Mouse (Mus musculus) layer of hippocampus, adult 6 months (tissue): ENCODE results near the gene A930017K11Rik. TPM values are rescaled to one million over a fixed set of nuclear protein-coding genes. Genes with fewer than 3 reads are reported as not detected.

ENCODE experiments used
- long read RNA-seq, 2 experiments: library from polyadenylated mRNA; unstranded; transcript quantifications; one replicate each; pipeline ENCODE4 v2.0.0; 2019 to 2020
- polyA plus RNA-seq: library from polyadenylated mRNA; unstranded; fragments of <200 nt; fragmentation: Nextera tagmentation; gene quantifications from 2 replicates; pipeline ENCODE4 v1.2.3, GENCODE M21; 2021

The A930017K11Rik gene
- polyA plus RNA-seq = 0.54 and 1.1 TPM in 2 replicates
- long read RNA-seq, experiment 1, partial matches to known transcripts = 1 of 4 reads
- long read RNA-seq, experiment 1, other reads (novel, unspliced or antisense) = 2 of 4 reads
- long read RNA-seq, experiment 2, partial matches to known transcripts = 0 of 11 reads
- long read RNA-seq, experiment 2, other reads (novel, unspliced or antisense) = 10 of 11 reads

DNA sequence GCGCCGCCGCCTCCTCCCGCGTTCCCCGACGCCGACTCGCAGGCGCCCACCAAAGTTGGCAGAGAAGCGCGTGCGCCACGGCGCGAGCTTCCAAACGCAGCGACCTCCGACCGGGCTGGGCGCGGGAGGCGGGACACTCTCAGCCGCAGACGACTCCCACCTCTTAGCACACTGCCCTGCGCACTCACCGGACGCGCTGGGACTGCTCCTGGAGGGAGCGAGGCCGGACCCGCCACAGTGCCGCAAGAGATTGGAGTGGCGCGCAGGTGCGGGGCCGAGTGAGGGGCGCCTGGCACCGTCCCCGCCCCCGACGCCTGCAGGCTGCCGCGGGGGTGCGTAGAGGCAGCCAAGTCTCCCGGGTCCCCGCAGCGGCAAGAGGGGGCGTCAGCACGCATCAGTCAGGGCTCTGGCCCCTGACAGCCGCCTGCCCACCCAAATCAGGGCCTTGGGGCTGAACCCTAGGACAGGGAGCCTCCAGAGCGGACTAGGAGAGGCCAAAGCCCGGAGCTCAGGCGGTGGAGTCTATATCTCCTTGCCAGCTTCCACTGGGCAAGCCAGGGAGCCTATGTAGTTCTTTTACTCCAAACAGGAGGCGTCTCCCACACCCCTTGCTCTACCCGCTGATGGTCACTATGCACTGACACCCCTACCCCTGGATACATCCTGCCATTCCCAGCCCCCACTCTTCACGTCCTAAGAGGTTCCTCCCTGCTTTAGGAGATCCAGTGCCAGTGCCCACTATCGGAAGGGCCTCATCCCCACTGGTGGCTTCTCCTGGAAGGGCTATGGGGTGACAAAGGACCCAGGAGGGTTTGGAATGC, at the start of gene A930017K11Rik:
Gene A930017K11Rik, minus strand, starts transcription at position 763 of the 821 bp plus-strand sequence.

DNA sequence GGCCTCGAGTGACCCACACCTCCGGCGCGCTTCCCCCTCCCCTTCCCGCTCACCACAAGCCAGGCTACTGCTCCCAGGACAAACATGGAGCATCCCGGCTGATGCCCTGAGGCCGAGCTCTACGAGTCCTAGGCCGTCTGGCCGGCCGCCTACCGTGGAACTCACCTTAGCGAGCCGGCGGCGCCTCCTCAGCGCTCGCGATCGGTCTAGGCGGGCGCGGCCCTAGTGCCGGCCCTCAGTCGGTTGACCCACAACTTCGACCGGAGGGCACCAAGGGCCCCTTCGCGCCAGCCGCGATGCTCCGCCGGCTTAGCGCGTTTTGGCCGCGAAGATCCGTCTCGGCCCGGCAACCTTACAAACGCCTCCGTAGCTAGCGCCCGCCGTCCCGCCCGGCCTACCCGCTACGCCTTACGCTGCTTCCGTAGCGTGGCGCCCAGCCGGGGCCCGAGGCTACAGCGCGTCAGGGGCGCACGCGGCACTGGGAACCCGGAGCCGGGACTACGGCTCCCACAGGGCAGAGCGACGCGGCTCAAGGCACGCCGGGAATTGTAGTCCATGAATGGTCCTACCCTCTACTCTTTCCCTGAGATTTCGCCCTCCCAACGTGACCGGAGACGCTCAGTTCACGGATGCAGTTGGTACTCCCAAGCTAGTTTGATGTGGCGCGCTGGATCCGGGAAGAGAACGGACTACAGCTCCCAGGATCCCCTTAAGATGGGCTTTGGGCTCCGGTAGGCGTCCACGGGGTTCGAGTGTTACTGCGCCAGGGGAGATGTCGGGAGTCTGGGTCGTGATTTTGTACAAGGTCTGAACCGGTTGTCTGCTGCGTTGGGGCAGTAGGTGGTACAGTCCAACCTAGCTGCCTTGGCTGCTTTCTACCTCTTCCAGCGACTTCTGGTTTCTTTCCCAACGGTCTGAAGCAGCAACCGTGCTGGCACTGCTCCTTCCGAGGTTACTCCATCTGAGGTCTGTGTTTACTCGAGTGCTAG, 33.2 kb upstream of the A930017K11Rik start, which contains the start of gene Capn15:
Gene Capn15, minus strand, starts transcription at position 491 of the 989 bp plus-strand sequence.

DNA sequence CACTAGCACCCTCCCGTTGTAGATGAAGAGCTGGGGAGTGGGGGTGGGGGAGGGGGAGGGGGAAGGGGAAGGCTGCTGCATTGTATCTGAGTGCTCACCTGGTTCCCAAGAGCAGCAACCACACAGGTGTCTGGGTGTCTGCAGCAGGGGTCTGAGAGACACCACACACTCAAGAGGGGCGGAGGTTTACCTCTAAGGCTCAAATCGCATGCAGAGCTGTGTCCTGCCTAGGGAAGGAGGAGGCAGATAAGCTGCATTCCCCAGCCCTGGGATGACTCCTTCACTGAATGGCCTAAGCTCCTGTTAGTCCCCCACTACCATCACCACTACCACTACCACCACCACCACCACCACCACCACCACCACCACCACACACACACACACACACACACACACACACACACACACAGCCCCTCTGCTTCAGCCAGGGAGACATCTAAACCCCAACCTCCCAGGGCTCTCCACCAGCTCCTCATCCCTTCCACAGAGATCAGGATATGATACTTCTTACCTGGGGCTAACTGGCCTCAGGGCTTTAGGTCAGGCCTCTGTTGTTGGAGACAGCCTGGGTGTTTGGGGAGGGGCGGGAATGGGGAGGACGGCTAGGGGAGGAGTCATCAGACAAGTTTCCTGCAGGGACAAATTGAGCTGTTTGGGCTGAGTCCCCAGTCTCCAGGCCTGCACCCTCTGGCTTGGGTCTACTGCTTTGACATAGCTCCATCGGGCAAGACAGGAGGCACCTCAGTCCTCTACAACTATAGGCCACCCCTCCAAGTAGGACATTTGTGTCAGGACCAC, 7.8 kb downstream of the A930017K11Rik start, which contains the start of the genes Pigq and Nhlrc4:
Gene Pigq, minus strand, starts transcription at position 571 of the 798 bp plus-strand sequence.
Gene Nhlrc4, minus strand, starts transcription at position 596 of the 798 bp plus-strand sequence.

GRCm38 (mm10) chr17:25919144-25919785, 33.1 kb downstream of the A930017K11Rik start, which contains the start of gene Rab40c:
Gene Rab40c, minus strand, starts transcription at chr17:25919727.

Other genes with a start within 250 kb of the A930017K11Rik start
- 621 and 686 TPM in 2 replicates for gene Gng13, start 235.4 kb downstream of the A930017K11Rik start, polyA plus RNA-seq
- gene Chtf18, start 225.1 kb downstream of the A930017K11Rik start, polyA plus RNA-seq = 0.99 and 1.8 TPM in 2 replicates
- 52.1 and 53.1 TPM in 2 replicates for gene Rpusd1, start 224.9 kb downstream of the A930017K11Rik start, polyA plus RNA-seq
- not detected in 2 replicates for gene Mslnl, start 216.5 kb downstream of the A930017K11Rik start, polyA plus RNA-seq
- 0.21 and 0.24 TPM in 2 replicates for gene Msln, start 198.2 kb downstream of the A930017K11Rik start, polyA plus RNA-seq
- gene Narfl, start 178.8 kb downstream of the A930017K11Rik start, polyA plus RNA-seq = 32.8 and 34.8 TPM in 2 replicates
- gene Haghl, start 166.9 kb downstream of the A930017K11Rik start, polyA plus RNA-seq = 76.2 and 91.6 TPM in 2 replicates
- gene Ccdc78, start 166.0 kb downstream of the A930017K11Rik start, polyA plus RNA-seq = 0.36 and 0.49 TPM in 2 replicates
- gene Fam173a, start 159.7 kb downstream of the A930017K11Rik start, polyA plus RNA-seq = 182 and 194 TPM in 2 replicates
- gene AC134908.4, start 156.9 kb downstream of the A930017K11Rik start, polyA plus RNA-seq = 2.4 and 3.0 TPM in 2 replicates
- gene Metrn, start 155.4 kb downstream of the A930017K11Rik start, polyA plus RNA-seq = 7.3 and 11.1 TPM in 2 replicates
- gene Fbxl16, start 143.5 kb downstream of the A930017K11Rik start, polyA plus RNA-seq = 218 and 257 TPM in 2 replicates
- 15.6 and 18.6 TPM in 2 replicates for gene Wdr24, start 128.9 kb downstream of the A930017K11Rik start, polyA plus RNA-seq
- 33.3 and 39.5 TPM in 2 replicates for gene Jmjd8, start 123.7 kb downstream of the A930017K11Rik start, polyA plus RNA-seq
- gene Stub1, start 119.2 kb downstream of the A930017K11Rik start, polyA plus RNA-seq = 365 and 398 TPM in 2 replicates
- gene Rhbdl1, start 115.3 kb downstream of the A930017K11Rik start, polyA plus RNA-seq = 18.4 and 27.7 TPM in 2 replicates
- gene Gm20683, start 110.8 kb downstream of the A930017K11Rik start, polyA plus RNA-seq = 2.1 and 2.8 TPM in 2 replicates
- gene Rhot2, start 107.7 kb downstream of the A930017K11Rik start, polyA plus RNA-seq = 8.6 and 8.7 TPM in 2 replicates
- gene Wdr90, start 91.1 kb downstream of the A930017K11Rik start, polyA plus RNA-seq = 2.1 and 2.3 TPM in 2 replicates
- 36.0 and 36.4 TPM in 2 replicates for gene Mcrip2, start 83.8 kb downstream of the A930017K11Rik start, polyA plus RNA-seq
- gene Mettl26, start 77.5 kb downstream of the A930017K11Rik start, polyA plus RNA-seq = 87.8 and 94.9 TPM in 2 replicates
- not detected in 2 replicates for gene Wfikkn1, start 71.7 kb downstream of the A930017K11Rik start, polyA plus RNA-seq
- 6.4 and 7.1 TPM in 2 replicates for gene Rab40c, start 32.8 kb downstream of the A930017K11Rik start, polyA plus RNA-seq
- gene Pigq, start 7.6 kb downstream of the A930017K11Rik start, polyA plus RNA-seq = 115 and 168 TPM in 2 replicates
- gene Nhlrc4, start 7.6 kb downstream of the A930017K11Rik start, polyA plus RNA-seq = 1.6 and 1.9 TPM in 2 replicates
- 9.0 and 12.3 TPM in 2 replicates for gene Capn15, start 33.2 kb upstream of the A930017K11Rik start, polyA plus RNA-seq
- 5.9 and 6.4 TPM in 2 replicates for gene Rab11fip3, start 117.0 kb upstream of the A930017K11Rik start, polyA plus RNA-seq
- gene Decr2, start 137.8 kb upstream of the A930017K11Rik start, polyA plus RNA-seq = 31.0 and 38.4 TPM in 2 replicates
- 5.3 and 5.8 TPM in 2 replicates for gene Nme4, start 143.0 kb upstream of the A930017K11Rik start, polyA plus RNA-seq
- gene Tmem8, start 160.7 kb upstream of the A930017K11Rik start, polyA plus RNA-seq = 1.9 and 2.1 TPM in 2 replicates
- 173 and 179 TPM in 2 replicates for gene Mrpl28, start 170.9 kb upstream of the A930017K11Rik start, polyA plus RNA-seq
- gene Axin1, start 186.1 kb upstream of the A930017K11Rik start, polyA plus RNA-seq = 3.1 and 4.0 TPM in 2 replicates
- gene Pdia2, start 246.5 kb upstream of the A930017K11Rik start, polyA plus RNA-seq = not detected in 2 replicates